Mouse (Mus musculus): ENCODE data around the gene Npl. TPM values are rescaled to one million over a fixed set of nuclear protein-coding genes. Genes with fewer than 3 reads are reported as not detected.

Npl gene
- polyA plus RNA-seq, 1 experiment from 2014 or later = 6.7 TPM

DNA sequence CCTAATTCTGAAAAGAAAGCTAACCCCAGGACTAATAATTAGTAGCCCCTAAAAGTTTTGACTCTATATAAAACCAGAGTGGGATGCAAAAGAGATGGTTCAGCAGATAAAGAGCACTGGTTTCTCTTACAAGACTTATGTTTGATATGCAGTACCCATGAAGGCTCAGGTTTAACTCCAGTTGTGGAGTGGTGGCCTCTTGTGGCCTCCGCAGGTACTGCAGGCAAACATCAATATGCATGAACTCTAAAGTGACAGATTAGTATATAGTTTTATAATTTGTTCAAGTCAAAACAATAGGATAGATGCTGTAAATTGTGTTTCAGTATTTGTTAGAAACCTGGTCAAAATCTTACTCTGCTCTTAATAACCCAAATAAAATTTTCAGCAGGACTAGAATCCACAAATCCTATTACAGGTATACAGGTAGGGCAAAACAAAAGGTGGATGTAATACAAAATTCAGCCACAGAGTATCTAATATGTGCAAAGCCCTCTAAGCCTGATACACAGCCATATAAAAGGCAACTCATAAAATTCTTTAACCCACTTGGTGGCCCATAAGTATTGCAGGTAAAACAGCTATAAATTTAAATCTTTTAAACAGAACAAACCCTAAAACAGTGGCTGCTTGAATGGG lies 69.3 kb downstream of the Npl start:
- DNase-seq (ENCODE audit: low spot score) = peak; percentile 76
- WGBS = 68% methylated on average over 1 of the region's 1 CpGs
- H3K4me1 ChIP-seq = peaks cover 19% of the 10 kb centered on the region
- no peak overlapping the region for H3K4me3 ChIP-seq
- no peak overlapping the region for H3K27ac ChIP-seq (replicated peaks)
- H3K27me3 ChIP-seq (replicated peaks; ENCODE audit: low read depth, poor library complexity, severe bottlenecking) = no peaks in the 10 kb centered on the region
- H3K36me3 ChIP-seq (replicated peaks) = peaks cover 86% of the 10 kb centered on the region
- H3K9me3 ChIP-seq = no peaks in the 10 kb centered on the region

DNA sequence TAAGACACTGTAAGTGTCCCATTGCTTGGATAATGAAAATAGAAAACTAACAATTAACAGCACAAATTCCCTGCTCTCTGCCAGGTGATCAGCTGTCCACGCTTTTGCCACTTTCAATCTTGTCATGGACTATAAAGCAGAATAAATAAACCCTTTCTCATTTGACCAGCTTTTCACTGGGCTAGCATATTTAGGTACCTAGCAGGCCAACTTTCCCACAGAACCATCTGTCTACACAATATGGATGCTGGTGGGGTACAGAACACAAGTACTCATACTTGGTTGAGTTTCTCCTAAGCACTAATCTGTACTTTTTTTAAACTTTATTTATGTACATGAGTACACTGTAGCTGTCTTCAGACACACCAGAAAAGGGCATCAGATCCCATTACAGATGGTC lies 70.5 kb downstream of the Npl start:
- Histone ChIP-seq H3K4me1 (peaks cover 7% of the 10 kb centered on the region), H3K27me3 (replicated peaks; ENCODE audit: low read depth, poor library complexity, severe bottlenecking) (no peaks in the 10 kb centered on the region), H3K9me3 (no peaks in the 10 kb centered on the region), H3K36me3 (replicated peaks) (peaks cover 95% of the 10 kb centered on the region), H3K4me3 (no peak overlapping the region), H3K27ac (replicated peaks) (no peak overlapping the region)
- WGBS = 92% methylated on average over 1 of the region's 1 CpGs
- DNase-seq (ENCODE audit: low spot score) = no peak

- H3K36me3 ChIP-seq (replicated peaks) = peaks cover 100% of the 10 kb centered on the region
- H3K27ac ChIP-seq (replicated peaks) = no peak overlapping the region
- no peak overlapping the region for H3K4me3 ChIP-seq
- no peaks in the 10 kb centered on the region for H3K4me1 ChIP-seq
- H3K9me3 ChIP-seq = no peaks in the 10 kb centered on the region
- no peaks in the 10 kb centered on the region for H3K27me3 ChIP-seq (replicated peaks; ENCODE audit: low read depth, poor library complexity, severe bottlenecking)
- DNase-seq (ENCODE audit: low spot score) = no peak
- WGBS = 94% methylated on average over 1 of the region's 1 CpGs
Measured at GRCm38 (mm10) chr1:153461796-153462195, 88.0 kb downstream of the Npl start.

DNA sequence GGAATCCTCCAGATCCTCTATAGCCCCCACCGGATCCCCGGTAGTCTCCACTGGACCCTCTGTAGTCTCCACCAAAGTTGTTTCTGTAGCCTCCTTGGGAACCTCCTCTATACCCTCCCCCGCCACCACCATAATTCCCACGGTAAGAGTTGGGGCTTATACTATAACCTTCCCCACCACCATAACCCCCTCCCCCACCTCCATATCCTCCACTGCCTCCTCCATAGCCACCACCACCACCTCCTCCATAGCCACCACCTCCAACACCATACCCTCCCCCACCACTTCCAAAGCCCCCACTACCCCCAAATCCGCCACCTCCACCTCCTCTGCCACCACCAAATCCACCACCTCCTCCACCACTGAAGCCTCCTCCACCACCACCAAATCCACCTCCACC lies 93.7 kb downstream of the Npl start:
- Histone ChIP-seq H3K9me3 (no peaks in the 10 kb centered on the region), H3K27me3 (replicated peaks; ENCODE audit: low read depth, poor library complexity, severe bottlenecking) (no peaks in the 10 kb centered on the region), H3K4me3 (no peak overlapping the region), H3K27ac (replicated peaks) (no peak overlapping the region), H3K4me1 (no peaks in the 10 kb centered on the region), H3K36me3 (replicated peaks) (peaks cover 98% of the 10 kb centered on the region)
- DNase-seq (ENCODE audit: low spot score) = no peak
- WGBS = 92% methylated on average over 5 of the region's 5 CpGs

GRCm38 (mm10) chr1:153453146-153453642 lies 96.7 kb downstream of the Npl start:
- WGBS = 89% methylated on average over 3 of the region's 3 CpGs
- no peak for DNase-seq (ENCODE audit: low spot score)
- peaks cover 86% of the 10 kb centered on the region for H3K36me3 ChIP-seq (replicated peaks)

More at GRCm38 (mm10) chr1:153453146-153453642, 96.7 kb downstream of the Npl start:
- Histone ChIP-seq H3K4me1 (no peaks in the 10 kb centered on the region), H3K27ac (replicated peaks) (no peak overlapping the region), H3K27me3 (replicated peaks; ENCODE audit: low read depth, poor library complexity, severe bottlenecking) (no peaks in the 10 kb centered on the region), H3K4me3 (no peak overlapping the region), H3K9me3 (no peaks in the 10 kb centered on the region)

Other genes with a start within 250 kb of the Npl start
- 26.5 and 28.4 TPM in 2 replicates for gene Lamc1, start 217.3 kb downstream of the Npl start, polyA plus RNA-seq (2016; fragmentation: Nextera tagmentation; extraction: Ambion mirVana)
- 0.20 and 0.34 TPM in 2 replicates for gene Shcbp1l, start 124.9 kb downstream of the Npl start, polyA plus RNA-seq (2016; fragmentation: Nextera tagmentation; extraction: Ambion mirVana)
- gene Dhx9, start 62.4 kb downstream of the Npl start, polyA plus RNA-seq (2016; fragmentation: Nextera tagmentation; extraction: Ambion mirVana) = 43.2 and 44.3 TPM in 2 replicates
- gene Rgs8, start 103.0 kb upstream of the Npl start, polyA plus RNA-seq (2016; fragmentation: Nextera tagmentation; extraction: Ambion mirVana) = 2.3 and 2.6 TPM in 2 replicates
- 7.9 and 9.5 TPM in 2 replicates for gene Rgs16, start 190.3 kb upstream of the Npl start, polyA plus RNA-seq (2016; fragmentation: Nextera tagmentation; extraction: Ambion mirVana)
- gene Rnasel, start 199.4 kb upstream of the Npl start, polyA plus RNA-seq (2016; fragmentation: Nextera tagmentation; extraction: Ambion mirVana) = 8.0 and 9.5 TPM in 2 replicates

All from embryonic facial prominence, embryonic 10.5 days (tissue).